Mouse (Mus musculus): ENCODE measurements at regions not wholly inside any gene's neighbourhood (a gene's known extent, or its start where the extent isn't known, plus 50 kb on each side); places are given as distances from the start of the nearest gene placed in this dataset.

GRCm38 (mm10) chr1:35935099-35935651 is 133.0 kb upstream of the Hs6st1 start:
- TF ChIP-seq POLR2A (IDR thresholded peaks at IDR 0.05; ENCODE audit: insufficient read length, low read depth) (no peak), USF1 (IDR thresholded peaks at IDR 0.05; ENCODE audit: low read depth) (no peak)
